Mouse (Mus musculus): ENCODE results near the gene Imp3.
"Not testable (repeated sequence)": the region's sequence is repeated elsewhere in the genome, so short reads cannot be mapped to it uniquely, and the experiment has no call there.

Imp3 gene

GRCm38 (mm10) chr9:56937223-56938160 lies at the start of gene Imp3:
Imp3 (plus strand) TSS chr9:56937475.
- in situ Hi-C loops (cut with MboI, MseI): loop anchor here (5.0 to 25.0 kb wide), 2 partner anchors 135 to 200 kb away; partner anchors contain the start of genes Man2c1, Neil1 and Sin3a

GRCm38 (mm10) chr9:56887581-56887980 lies 49.7 kb upstream of the Imp3 start:
- in situ Hi-C loops (cut with MboI, MseI): no loop called here

- in situ Hi-C loops (cut with MboI, MseI): no loop called here
These were observed 47.5 kb upstream of the Imp3 start for GRCm38 (mm10) chr9:56889817-56890216.

- in situ Hi-C loops (cut with MboI, MseI): no loop called here
These were observed 46.6 kb upstream of the Imp3 start for GRCm38 (mm10) chr9:56890522-56891250.

GRCm38 (mm10) chr9:56891517-56892011 lies 45.7 kb upstream of the Imp3 start:
- in situ Hi-C loops (cut with MboI, MseI): no loop called here

GRCm38 (mm10) chr9:56892111-56892510 lies 45.2 kb upstream of the Imp3 start:
- in situ Hi-C loops (cut with MboI, MseI): no loop called here

GRCm38 (mm10) chr9:56893313-56893712 lies 44.0 kb upstream of the Imp3 start:
- in situ Hi-C loops (cut with MboI, MseI): no loop called here

- in situ Hi-C loops (cut with MboI, MseI): no loop called here
These were observed 43.3 kb upstream of the Imp3 start for GRCm38 (mm10) chr9:56894006-56894405.

GRCm38 (mm10) chr9:56896779-56897178 lies 40.5 kb upstream of the Imp3 start:
- in situ Hi-C loops (cut with MboI, MseI): no loop called here

GRCm38 (mm10) chr9:56899409-56899808 lies 37.9 kb upstream of the Imp3 start:
- in situ Hi-C loops (cut with MboI, MseI): no loop called here

GRCm38 (mm10) chr9:56900060-56900459 lies 37.2 kb upstream of the Imp3 start:
- in situ Hi-C loops (cut with MboI, MseI): no loop called here

- in situ Hi-C loops (cut with MboI, MseI): no loop called here
These were observed 36.7 kb upstream of the Imp3 start for GRCm38 (mm10) chr9:56900571-56900970.

GRCm38 (mm10) chr9:56901187-56901586 lies 36.1 kb upstream of the Imp3 start:
- in situ Hi-C loops (cut with MboI, MseI): no loop called here

GRCm38 (mm10) chr9:56903662-56904061 lies 33.6 kb upstream of the Imp3 start:
- in situ Hi-C loops (cut with MboI, MseI): no loop called here

GRCm38 (mm10) chr9:56907549-56907948 lies 29.7 kb upstream of the Imp3 start:
- in situ Hi-C loops (cut with MboI, MseI): no loop called here

- in situ Hi-C loops (cut with MboI, MseI): not testable (repeated sequence)
These were observed 27.3 kb upstream of the Imp3 start for GRCm38 (mm10) chr9:56909991-56910390.

GRCm38 (mm10) chr9:56911017-56911416 lies 26.3 kb upstream of the Imp3 start:
- in situ Hi-C loops (cut with MboI, MseI): no loop called here

- in situ Hi-C loops (cut with MboI, MseI): no loop called here
These were observed 23.3 kb upstream of the Imp3 start for GRCm38 (mm10) chr9:56913991-56914390.

- in situ Hi-C loops (cut with MboI, MseI): no loop called here
These were observed 22.2 kb upstream of the Imp3 start for GRCm38 (mm10) chr9:56915116-56915515.

GRCm38 (mm10) chr9:56915695-56916410 lies 21.4 kb upstream of the Imp3 start:
- in situ Hi-C loops (cut with MboI, MseI): no loop called here

GRCm38 (mm10) chr9:56917131-56917530 lies 20.1 kb upstream of the Imp3 start:
- in situ Hi-C loops (cut with MboI, MseI): no loop called here

GRCm38 (mm10) chr9:56918466-56918865 lies 18.8 kb upstream of the Imp3 start:
- in situ Hi-C loops (cut with MboI, MseI): no loop called here
